Mouse (Mus musculus): ENCODE data around the gene Tmc6. TPM values are rescaled to one million over a fixed set of nuclear protein-coding genes. Genes with fewer than 3 reads are reported as not detected.

Tmc6 gene
- polyA plus RNA-seq, 1 experiment from 2014 or later = 39.2 TPM

DNA sequence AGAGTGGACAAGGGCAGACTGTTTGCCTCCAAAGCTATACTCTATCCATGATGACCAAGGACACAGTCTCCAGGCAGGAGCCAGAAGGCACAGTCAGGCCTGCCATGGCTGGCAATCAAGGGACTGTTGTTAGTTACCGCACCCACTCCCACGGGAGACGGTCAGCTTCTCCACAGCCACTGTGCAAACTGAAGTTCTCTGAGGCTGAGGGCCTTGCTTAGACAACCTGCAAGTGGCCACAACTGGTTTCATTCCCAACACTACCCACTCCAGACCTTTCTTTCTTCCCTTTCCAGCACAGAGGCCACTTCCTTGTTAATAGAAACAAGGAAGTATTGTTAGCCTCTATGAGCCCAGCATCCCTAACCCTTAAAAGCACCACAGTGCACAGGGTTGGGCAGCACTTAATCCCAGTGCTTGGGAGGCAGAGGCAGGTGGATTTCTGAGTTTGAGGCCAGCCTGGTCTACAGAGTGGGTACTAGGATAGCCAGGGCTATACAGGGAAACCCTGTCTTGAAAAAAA, 21.2 kb upstream of the Tmc6 start:
- 76% methylated on average over 3 of the region's 3 CpGs for WGBS
- no peak for ATAC-seq (replicated peaks; ENCODE audit: low FRiP score, low read depth)

GRCm38 (mm10) chr11:117801650-117802049, 19.7 kb upstream of the Tmc6 start:
- DNase-seq (ENCODE audit: low spot score) = peak; percentile 44
- no peak for TF ChIP-seq CTCF (IDR thresholded peaks at IDR 0.05; ENCODE audit: low read depth)
- ATAC-seq (replicated peaks; ENCODE audit: low FRiP score, low read depth) = no peak
- Histone ChIP-seq H3K27ac (no peak overlapping the region), H3K9ac (ENCODE audit: low read depth, low read length) (no peak overlapping the region), H3K4me3 (replicated peaks; ENCODE audit: low read depth, low read length) (no peak overlapping the region), H3K9me3 (replicated peaks; ENCODE audit: low read length) (no peaks in the 10 kb centered on the region), H3K36me3 (ENCODE audit: insufficient read depth, low read length) (no peaks in the 10 kb centered on the region), H3K4me1 (replicated peaks; ENCODE audit: insufficient read depth, low read length) (no peaks in the 10 kb centered on the region), H3K27me3 (ENCODE audit: insufficient read depth, low read length) (no peaks in the 10 kb centered on the region), H3K4me2 (ENCODE audit: low read length) (no peak overlapping the region)
- WGBS = 48% methylated on average over 7 of the region's 7 CpGs

More for the DNA sequence above, 21.2 kb upstream of the Tmc6 start:
- H3K4me2 ChIP-seq (ENCODE audit: low read length) = no peak overlapping the region
- no peak overlapping the region for H3K27ac ChIP-seq
- DNase-seq (ENCODE audit: low spot score) = no peak
- no peak for TF ChIP-seq CTCF (IDR thresholded peaks at IDR 0.05; ENCODE audit: low read depth)
- H3K36me3 ChIP-seq (ENCODE audit: insufficient read depth, low read length) = no peaks in the 10 kb centered on the region
- no peak overlapping the region for H3K4me3 ChIP-seq (replicated peaks; ENCODE audit: low read depth, low read length)
- no peaks in the 10 kb centered on the region for H3K9me3 ChIP-seq (replicated peaks; ENCODE audit: low read length)
- H3K9ac ChIP-seq (ENCODE audit: low read depth, low read length) = no peak overlapping the region
- H3K4me1 ChIP-seq (replicated peaks; ENCODE audit: insufficient read depth, low read length) = no peaks in the 10 kb centered on the region
- no peaks in the 10 kb centered on the region for H3K27me3 ChIP-seq (ENCODE audit: insufficient read depth, low read length)

DNA sequence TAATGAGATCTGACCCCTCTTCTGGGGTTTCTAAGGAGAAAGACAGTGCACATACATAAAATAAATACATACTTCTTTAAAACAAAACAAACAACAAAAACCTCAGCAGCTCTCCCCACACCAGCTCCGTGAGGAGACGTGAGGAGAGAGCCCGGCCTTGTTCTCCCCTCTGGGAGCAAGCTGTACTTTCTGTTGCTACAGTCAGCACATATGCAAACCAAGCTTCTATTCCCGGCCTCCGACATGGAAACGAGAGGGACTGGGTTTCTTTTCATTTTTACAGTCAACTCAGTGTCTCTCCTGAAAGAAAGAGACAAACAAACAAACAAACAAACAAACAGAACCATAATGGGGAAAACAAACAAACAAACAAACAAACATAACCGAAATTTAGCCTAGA, 18.0 kb upstream of the Tmc6 start:
- H3K4me2 ChIP-seq (ENCODE audit: low read length) = no peak overlapping the region
- no peak overlapping the region for H3K4me3 ChIP-seq (replicated peaks; ENCODE audit: low read depth, low read length)
- H3K4me1 ChIP-seq (replicated peaks; ENCODE audit: insufficient read depth, low read length) = no peaks in the 10 kb centered on the region
- DNase-seq (ENCODE audit: low spot score) = no peak
- no peaks in the 10 kb centered on the region for H3K9me3 ChIP-seq (replicated peaks; ENCODE audit: low read length)
- no peak for ATAC-seq (replicated peaks; ENCODE audit: low FRiP score, low read depth)
- no peak overlapping the region for H3K9ac ChIP-seq (ENCODE audit: low read depth, low read length)
- H3K36me3 ChIP-seq (ENCODE audit: insufficient read depth, low read length) = no peaks in the 10 kb centered on the region
- 83% methylated on average over 7 of the region's 7 CpGs for WGBS
- H3K27ac ChIP-seq = no peak overlapping the region
- no peaks in the 10 kb centered on the region for H3K27me3 ChIP-seq (ENCODE audit: insufficient read depth, low read length)
- TF ChIP-seq CTCF (IDR thresholded peaks at IDR 0.05; ENCODE audit: low read depth) = no peak

DNA sequence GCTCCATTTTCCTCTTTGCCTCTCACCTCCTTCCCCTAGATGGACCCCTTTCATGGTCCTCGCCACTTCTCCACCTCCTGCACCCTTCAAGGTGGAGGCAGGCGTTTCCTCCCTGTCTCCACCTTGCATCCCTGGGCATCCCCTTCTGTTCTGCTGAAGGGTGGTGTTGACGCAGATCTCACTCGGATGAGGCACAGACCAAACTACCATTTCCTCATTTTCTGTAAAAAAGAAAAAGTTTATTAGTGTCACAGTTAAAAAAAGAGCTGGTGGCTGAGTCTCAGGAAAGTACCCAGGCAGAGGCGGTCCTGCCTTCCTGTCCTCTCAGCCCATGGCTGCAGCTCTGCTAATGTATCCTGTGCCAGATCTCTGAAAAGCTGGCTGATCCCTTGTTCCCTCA, 17.2 kb upstream of the Tmc6 start:
- Histone ChIP-seq H3K4me1 (replicated peaks; ENCODE audit: insufficient read depth, low read length) (no peaks in the 10 kb centered on the region), H3K9ac (ENCODE audit: low read depth, low read length) (no peak overlapping the region), H3K36me3 (ENCODE audit: insufficient read depth, low read length) (no peaks in the 10 kb centered on the region), H3K4me3 (replicated peaks; ENCODE audit: low read depth, low read length) (no peak overlapping the region), H3K27me3 (ENCODE audit: insufficient read depth, low read length) (no peaks in the 10 kb centered on the region), H3K4me2 (ENCODE audit: low read length) (no peak overlapping the region), H3K9me3 (replicated peaks; ENCODE audit: low read length) (no peaks in the 10 kb centered on the region), H3K27ac (no peak overlapping the region)
- ATAC-seq (replicated peaks; ENCODE audit: low FRiP score, low read depth) (no peak), DNase-seq (ENCODE audit: low spot score) (no peak)
- 72% methylated on average over 5 of the region's 5 CpGs for WGBS
- no peak for TF ChIP-seq CTCF (IDR thresholded peaks at IDR 0.05; ENCODE audit: low read depth)

GRCm38 (mm10) chr11:117798160-117798541, 16.2 kb upstream of the Tmc6 start:
- H3K4me3 ChIP-seq (replicated peaks; ENCODE audit: low read depth, low read length) = no peak overlapping the region
- 18% methylated on average over 2 of the region's 2 CpGs for WGBS
- H3K27ac ChIP-seq = no peak overlapping the region
- ATAC-seq (replicated peaks; ENCODE audit: low FRiP score, low read depth) = no peak
- H3K9ac ChIP-seq (ENCODE audit: low read depth, low read length) = no peak overlapping the region
- H3K4me2 ChIP-seq (ENCODE audit: low read length) = no peak overlapping the region
- DNase-seq (ENCODE audit: low spot score) = no peak
- no peaks in the 10 kb centered on the region for H3K27me3 ChIP-seq (ENCODE audit: insufficient read depth, low read length)
- H3K4me1 ChIP-seq (replicated peaks; ENCODE audit: insufficient read depth, low read length) = no peaks in the 10 kb centered on the region
- H3K36me3 ChIP-seq (ENCODE audit: insufficient read depth, low read length) = no peaks in the 10 kb centered on the region
- H3K9me3 ChIP-seq (replicated peaks; ENCODE audit: low read length) = no peaks in the 10 kb centered on the region
- TF ChIP-seq CTCF (IDR thresholded peaks at IDR 0.05; ENCODE audit: low read depth) = no peak

- ATAC-seq (replicated peaks; ENCODE audit: low FRiP score, low read depth) = no peak
- H3K36me3 ChIP-seq (ENCODE audit: insufficient read depth, low read length) = no peaks in the 10 kb centered on the region
- DNase-seq (ENCODE audit: low spot score) = no peak
- H3K27me3 ChIP-seq (ENCODE audit: insufficient read depth, low read length) = no peaks in the 10 kb centered on the region
- TF ChIP-seq CTCF (IDR thresholded peaks at IDR 0.05; ENCODE audit: low read depth) = no peak
- H3K4me2 ChIP-seq (ENCODE audit: low read length) = no peak within 1 kb of the TSS
- H3K9ac ChIP-seq (ENCODE audit: low read depth, low read length) = no peak within 1 kb of the TSS
- H3K27ac ChIP-seq = no peak within 1 kb of the TSS
- H3K4me3 ChIP-seq (replicated peaks; ENCODE audit: low read depth, low read length) = no peak within 1 kb of the TSS
- H3K9me3 ChIP-seq (replicated peaks; ENCODE audit: low read length) = no peaks in the 10 kb centered on the region
- 59% methylated on average over 9 of the region's 9 CpGs for WGBS
- H3K4me1 ChIP-seq (replicated peaks; ENCODE audit: insufficient read depth, low read length) = 0 out of 2 replicates have a peak, but pooled peaks cover under 1% of the 10 kb centered on the region
These were observed 15.6 kb upstream of the Tmc6 start, which contains the start of gene 6030468B19Rik for GRCm38 (mm10) chr11:117797511-117798159. Gene 6030468B19Rik (plus strand): TSS chr11:117797660.

Measured in kidney, postnatal 0 days (tissue).